In genomic region chr9:108694533-108694932, GRCm38 (mm10) we compare ENCODE assay signal across 11 mouse cellular contexts. TPM values are rescaled to one million over a fixed set of nuclear protein-coding genes. Genes with fewer than 3 reads are reported as not detected.
DNase-seq lines count a peak whose midpoint lies in the region; ATAC-seq and TF ChIP-seq lines count a peak whose summit lies in the region.
"Had no signal": no experiment of that assay in that cellular context is flagged by ENCODE, and none has a peak within 500 bp of the region (broad histone marks: within the 10 kb centered on the region; RNA-seq: fewer than 3 reads in every experiment).

No protein-coding gene starts in this region.

- H3K4me3 ChIP-seq in hindbrain, embryonic 13.5 days = peak overlapping the region; percentile 88; the same call in 1 of the 2 replicates
- no peak overlapping the region for H3K4me3 ChIP-seq in hindbrain, embryonic 10.5 days
- no peak overlapping the region for H3K4me3 ChIP-seq in neural tube, embryonic 12.5 days
- no peak overlapping the region for H3K4me3 ChIP-seq in intestine, postnatal 0 days (ENCODE audit: low read depth, low read length)
- H3K4me3 ChIP-seq in stomach, embryonic 16.5 days (replicated peaks; ENCODE audit: low read length) = no peak overlapping the region

- H3K4me1 ChIP-seq in hindbrain, embryonic 13.5 days (replicated peaks) = peaks cover 35% of the 10 kb centered on the region
- peaks cover 38% of the 10 kb centered on the region for H3K4me1 ChIP-seq in hindbrain, embryonic 10.5 days (replicated peaks)
- peaks cover 21% of the 10 kb centered on the region for H3K4me1 ChIP-seq in neural tube, embryonic 12.5 days
- H3K4me1 ChIP-seq in intestine, postnatal 0 days (replicated peaks; ENCODE audit: control insufficient read depth, insufficient read depth, low read length) = peaks cover 14% of the 10 kb centered on the region
- H3K4me1 ChIP-seq in stomach, embryonic 16.5 days (ENCODE audit: control insufficient read depth, insufficient read depth, low read length) = peaks cover 8% of the 10 kb centered on the region

- WGBS in hindbrain, embryonic 13.5 days = 91% methylated on average over 1 of the region's 1 CpGs
- 83% methylated on average over 1 of the region's 1 CpGs for WGBS in hindbrain, embryonic 10.5 days
- 89% methylated on average over 1 of the region's 1 CpGs for WGBS in neural tube, embryonic 12.5 days
- WGBS in intestine, postnatal 0 days = 80% methylated on average over 1 of the region's 1 CpGs
- 73% methylated on average over 1 of the region's 1 CpGs for WGBS in stomach, embryonic 16.5 days

- no peaks in the 10 kb centered on the region for H3K36me3 ChIP-seq in hindbrain, embryonic 13.5 days
- peaks cover 5% of the 10 kb centered on the region; the same call in 1 of the 2 replicates for H3K36me3 ChIP-seq in hindbrain, embryonic 10.5 days
- H3K36me3 ChIP-seq in neural tube, embryonic 12.5 days = no peaks in the 10 kb centered on the region; the same call in 1 of the 2 replicates
- H3K36me3 ChIP-seq in intestine, postnatal 0 days (ENCODE audit: control insufficient read depth, insufficient read depth) = no peaks in the 10 kb centered on the region; the same call in 1 of the 2 replicates
- no peaks in the 10 kb centered on the region; the same call in 1 of the 2 replicates for H3K36me3 ChIP-seq in stomach, embryonic 16.5 days (ENCODE audit: control insufficient read depth, insufficient read depth, low read length)

- DNase-seq in hindbrain, embryonic 10.5 days (ENCODE audit: low spot score) = no peak
- no peak for DNase-seq in neural tube, embryonic 10.5 days (ENCODE audit: extremely low spot score, low spot score)
- DNase-seq in lung, postnatal 36 days = no peak
- DNase-seq: adrenal gland, postnatal 10 days; lung, postnatal 4 days; thymus, postnatal 4 days had no signal

- H3K27me3 ChIP-seq in hindbrain, embryonic 13.5 days = peaks cover 5% of the 10 kb centered on the region; the same call in 1 of the 2 replicates
- H3K27me3 ChIP-seq in hindbrain, embryonic 10.5 days (ENCODE audit: insufficient read depth, poor library complexity, severe bottlenecking) = peaks cover 32% of the 10 kb centered on the region
- no peaks in the 10 kb centered on the region for H3K27me3 ChIP-seq in neural tube, embryonic 12.5 days (replicated peaks)
- no peaks in the 10 kb centered on the region for H3K27me3 ChIP-seq in intestine, postnatal 0 days (replicated peaks; ENCODE audit: control insufficient read depth, insufficient read depth, low read length)
- no peaks in the 10 kb centered on the region for H3K27me3 ChIP-seq in stomach, embryonic 16.5 days (ENCODE audit: control insufficient read depth, insufficient read depth, low read length)

- H3K27ac ChIP-seq in hindbrain, embryonic 13.5 days = no peak overlapping the region
- H3K27ac ChIP-seq in hindbrain, embryonic 10.5 days = no peak overlapping the region
- no peak overlapping the region for H3K27ac ChIP-seq in neural tube, embryonic 12.5 days
- no peak overlapping the region for H3K27ac ChIP-seq in intestine, postnatal 0 days (ENCODE audit: low read depth, low read length)
- H3K27ac ChIP-seq in stomach, embryonic 16.5 days (ENCODE audit: low read length) = no peak overlapping the region

- no peak for TF ChIP-seq CTCF in intestine, postnatal 0 days (IDR thresholded peaks at IDR 0.05; ENCODE audit: low read depth)

- no peaks in the 10 kb centered on the region for H3K9me3 ChIP-seq in hindbrain, embryonic 13.5 days
- H3K9me3 ChIP-seq in hindbrain, embryonic 10.5 days = no peaks in the 10 kb centered on the region
- H3K9me3 ChIP-seq in neural tube, embryonic 12.5 days = no peaks in the 10 kb centered on the region
- no peaks in the 10 kb centered on the region for H3K9me3 ChIP-seq in intestine, postnatal 0 days (ENCODE audit: control insufficient read depth)
- H3K9me3 ChIP-seq in stomach, embryonic 16.5 days (replicated peaks; ENCODE audit: control insufficient read depth, low read length) = no peaks in the 10 kb centered on the region

- H3K4me2 ChIP-seq in hindbrain, embryonic 13.5 days = peak overlapping the region; percentile 82
- H3K4me2 ChIP-seq in neural tube, embryonic 12.5 days (replicated peaks) = peak overlapping the region; percentile 87
- H3K4me2 ChIP-seq in intestine, postnatal 0 days (replicated peaks; ENCODE audit: low read depth) = peak overlapping the region; percentile 98; the same call in 1 of the 2 replicates
- peak overlapping the region; percentile 96; the same call in 1 of the 2 replicates for H3K4me2 ChIP-seq in stomach, embryonic 16.5 days (ENCODE audit: low read depth, low read length)

- peak overlapping the region; percentile 60 for H3K9ac ChIP-seq in hindbrain, embryonic 13.5 days
- H3K9ac ChIP-seq in neural tube, embryonic 12.5 days = no peak overlapping the region
- H3K9ac ChIP-seq in intestine, postnatal 0 days (ENCODE audit: low read depth, low read length) = no peak overlapping the region
- H3K9ac ChIP-seq in stomach, embryonic 16.5 days (ENCODE audit: low read length) = no peak overlapping the region

- ATAC-seq in hindbrain, embryonic 13.5 days (ENCODE audit: low FRiP score) = no peak
- no peak for ATAC-seq in neural tube, embryonic 12.5 days (ENCODE audit: low FRiP score, low read depth)
- ATAC-seq in intestine, postnatal 0 days = no peak
- ATAC-seq in stomach, embryonic 16.5 days (ENCODE audit: insufficient read depth, low FRiP score) = no peak
- no peak for ATAC-seq in inflammation-experienced regulatory T-cells, adult 6 months

RNA-seq across cellular contexts. Expression of gene Prkar2a, which starts 5.4 kb away (rescaled TPM):
- polyA plus RNA-seq in hindbrain, embryonic 13.5 days (2015; fragmentation: Nextera tagmentation; extraction: Ambion mirVana) = 50.1 and 51.9 TPM in 2 replicates
- 34.2 and 35.0 TPM in 2 replicates for polyA plus RNA-seq in hindbrain, embryonic 10.5 days (2016; fragmentation: Nextera tagmentation; extraction: Ambion mirVana)
- 59.2 and 66.4 TPM in 2 replicates for polyA plus RNA-seq in neural tube, embryonic 12.5 days (2016; fragmentation: Nextera tagmentation; extraction: Ambion mirVana)
- polyA plus RNA-seq in intestine, postnatal 0 days (2015; fragmentation: Nextera tagmentation; extraction: Ambion mirVana) = 28.3 and 31.8 TPM in 2 replicates
- polyA plus RNA-seq in stomach, embryonic 16.5 days (2015; fragmentation: Nextera tagmentation; extraction: Ambion mirVana) = 19.7 and 23.4 TPM in 2 replicates
- polyA plus RNA-seq in inflammation-experienced regulatory T-cells, adult 6 months (2017; shearing (Covaris generic)) = 10 to 100 TPM in 1 of 3 experiments, 1 to 10 TPM in 2; 7.7 to 11.9 (median 9.2) TPM

RNA-seq across cellular contexts. Expression of gene Slc25a20, which starts 32.6 kb away (rescaled TPM):
- polyA plus RNA-seq in hindbrain, embryonic 13.5 days (2015; fragmentation: Nextera tagmentation; extraction: Ambion mirVana) = 45.0 and 45.5 TPM in 2 replicates
- polyA plus RNA-seq in hindbrain, embryonic 10.5 days (2016; fragmentation: Nextera tagmentation; extraction: Ambion mirVana) = 30.0 and 33.8 TPM in 2 replicates
- polyA plus RNA-seq in neural tube, embryonic 12.5 days (2016; fragmentation: Nextera tagmentation; extraction: Ambion mirVana) = 40.1 and 41.8 TPM in 2 replicates
- 159 TPM in 2 replicates for polyA plus RNA-seq in intestine, postnatal 0 days (2015; fragmentation: Nextera tagmentation; extraction: Ambion mirVana)
- polyA plus RNA-seq in stomach, embryonic 16.5 days (2015; fragmentation: Nextera tagmentation; extraction: Ambion mirVana) = 47.7 and 47.8 TPM in 2 replicates
- 10 to 100 TPM; 41.0 to 53.4 (median 48.2) TPM for polyA plus RNA-seq in inflammation-experienced regulatory T-cells, adult 6 months (2017; shearing (Covaris generic))

RNA-seq across cellular contexts. Expression of gene Arih2, which starts 45.3 kb away (rescaled TPM):
- polyA plus RNA-seq in hindbrain, embryonic 13.5 days (2015; fragmentation: Nextera tagmentation; extraction: Ambion mirVana) = 47.3 and 52.9 TPM in 2 replicates
- polyA plus RNA-seq in hindbrain, embryonic 10.5 days (2016; fragmentation: Nextera tagmentation; extraction: Ambion mirVana) = 56.4 and 58.8 TPM in 2 replicates
- polyA plus RNA-seq in neural tube, embryonic 12.5 days (2016; fragmentation: Nextera tagmentation; extraction: Ambion mirVana) = 56.2 and 57.2 TPM in 2 replicates
- polyA plus RNA-seq in intestine, postnatal 0 days (2015; fragmentation: Nextera tagmentation; extraction: Ambion mirVana) = 22.6 and 25.1 TPM in 2 replicates
- 45.5 and 50.8 TPM in 2 replicates for polyA plus RNA-seq in stomach, embryonic 16.5 days (2015; fragmentation: Nextera tagmentation; extraction: Ambion mirVana)
- polyA plus RNA-seq in inflammation-experienced regulatory T-cells, adult 6 months (2017; shearing (Covaris generic)) = 10 to 100 TPM; 55.7 to 65.6 (median 62.7) TPM
